Mouse (Mus musculus) lung, adult 18-20 months (tissue): ENCODE measurements at regions not wholly inside any gene's neighbourhood (a gene's known extent, or its start where the extent isn't known, plus 50 kb on each side); places are given as distances from the start of the nearest gene placed in this dataset.

ENCODE experiments used
- DNase-seq, 2 experiments: peaks; one replicate each; pipeline ENCODE4 v3.0.0; 2022; ENCODE audit warnings: mixed read lengths in 2 of 2

DNA sequence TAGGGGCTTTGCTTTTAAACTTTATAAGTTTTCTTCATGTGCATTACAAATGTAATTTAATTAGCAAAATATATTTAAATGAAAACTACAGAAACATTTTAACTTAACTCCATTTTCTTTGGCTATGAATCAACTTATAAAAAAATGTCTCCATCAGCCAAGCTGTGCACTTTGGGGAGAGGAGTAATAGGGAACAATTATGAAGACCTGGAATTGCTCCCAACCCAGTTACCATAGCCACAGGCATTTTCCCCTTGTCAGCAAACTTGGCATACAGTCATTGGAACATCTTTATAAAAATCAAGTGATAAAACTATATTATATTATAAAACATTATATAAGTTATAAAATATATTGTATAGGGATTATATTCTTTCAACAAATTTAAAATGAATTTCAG is 65.0 kb downstream of the Atxn7l3b start:
- no peak for DNase-seq

DNA sequence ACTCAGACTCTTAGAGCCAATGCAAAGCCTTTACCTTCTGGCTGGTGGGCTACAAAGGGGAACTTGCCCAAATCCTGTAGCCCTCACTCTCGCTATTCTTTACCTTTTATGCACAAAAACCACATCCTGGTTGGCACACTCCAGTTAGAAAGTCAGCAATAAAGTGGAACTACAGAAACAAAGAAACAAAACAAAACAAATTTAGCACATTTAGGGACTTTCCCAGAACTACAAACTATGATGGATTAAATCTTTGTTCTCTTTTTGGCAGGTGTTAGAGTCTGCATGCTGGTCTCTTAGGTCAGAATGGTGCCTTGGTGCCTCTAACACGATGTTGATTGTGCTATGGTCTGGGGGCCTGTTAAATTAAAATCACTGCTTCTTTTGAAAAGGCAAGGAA is 65.4 kb downstream of the Atxn7l3b start:
- no peak for DNase-seq

DNA sequence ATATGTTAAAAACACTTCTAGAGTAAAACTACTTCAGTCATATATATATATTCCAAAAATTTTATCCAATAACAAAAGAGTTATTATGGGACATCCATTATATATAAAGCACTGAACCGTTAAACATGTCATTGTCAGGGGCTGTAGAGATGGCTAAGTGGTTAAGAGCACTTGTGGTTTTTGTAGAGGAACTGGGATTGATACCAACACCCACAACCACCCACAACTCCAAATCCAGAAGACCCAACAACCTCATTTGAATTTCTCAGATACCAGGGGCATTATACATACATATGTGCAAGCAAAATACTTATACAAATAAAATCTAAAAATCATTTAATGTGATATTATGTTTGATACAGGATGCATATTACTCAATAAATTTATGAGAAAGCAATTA is 76.8 kb downstream of the Atxn7l3b start:
- DNase-seq: no peak

DNA sequence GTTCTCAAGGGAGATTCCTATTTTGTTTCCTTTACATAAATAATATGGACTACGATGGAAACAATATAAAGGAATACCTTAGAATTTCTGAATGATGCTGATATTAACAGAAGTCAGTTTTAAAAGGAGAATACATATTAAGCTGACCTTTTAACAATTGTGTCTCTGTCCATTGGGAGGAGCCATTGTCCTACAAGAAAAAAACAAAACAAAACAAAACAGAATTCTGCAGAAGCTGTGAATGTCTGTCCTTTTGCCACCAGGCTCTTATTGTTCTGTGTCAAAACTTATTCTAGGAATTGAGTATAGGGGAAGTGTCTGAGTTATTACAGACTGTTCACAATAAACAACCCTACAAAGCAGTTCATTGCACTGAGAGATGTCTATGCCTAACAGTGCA is 82.6 kb downstream of the Atxn7l3b start:
- DNase-seq: no peak

DNA sequence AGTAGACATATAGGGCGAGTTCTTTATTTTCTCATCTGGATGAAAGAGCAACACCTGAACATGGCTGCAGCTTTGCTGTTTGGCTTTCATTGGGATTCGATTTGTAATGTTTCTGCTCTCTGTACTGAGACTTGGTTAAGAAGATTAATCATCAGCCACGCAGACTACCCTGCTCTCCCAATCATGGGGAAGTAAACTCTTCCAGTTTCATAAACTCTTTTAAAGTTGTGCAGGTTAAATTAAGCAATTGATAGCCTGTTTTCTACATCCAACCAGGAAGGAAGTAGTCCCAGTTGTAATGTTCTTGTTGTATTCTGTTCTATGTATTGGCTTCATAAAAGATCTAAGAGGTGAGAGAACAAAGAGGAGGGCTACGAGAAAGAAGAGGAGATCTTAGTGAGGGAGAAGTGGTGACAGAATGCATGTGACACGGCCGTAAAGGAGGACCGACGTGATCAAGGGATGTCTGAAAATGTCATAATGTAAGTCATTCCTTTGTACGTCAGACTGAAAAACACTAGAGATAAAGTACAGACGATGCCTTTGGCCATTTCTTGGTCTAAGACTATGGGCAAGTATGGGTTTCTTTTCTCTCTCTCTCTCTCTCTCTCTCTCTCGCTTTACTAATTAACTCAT is 91.3 kb downstream of the Atxn7l3b start:
- DNase-seq: no peak

DNA sequence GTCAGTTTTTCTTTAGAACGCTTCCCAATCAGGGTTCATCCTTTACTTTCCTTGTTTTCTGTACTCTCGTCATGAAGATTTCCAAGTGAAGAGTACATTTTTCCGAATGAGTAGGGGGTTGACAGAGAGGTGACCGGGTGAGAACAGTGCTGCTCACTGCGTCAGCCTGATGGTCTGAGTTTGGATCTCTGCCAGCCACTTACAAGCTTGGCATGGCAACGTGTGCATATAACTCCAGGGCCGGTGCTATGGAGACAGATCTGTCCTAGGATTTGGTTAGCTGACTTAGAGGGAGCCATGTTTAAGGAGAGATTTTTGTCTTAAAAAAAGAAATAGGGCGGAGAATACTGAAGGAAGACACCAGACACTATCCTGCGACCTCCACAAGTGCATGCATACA is 92.8 kb downstream of the Atxn7l3b start:
- DNase-seq: no peak

DNA sequence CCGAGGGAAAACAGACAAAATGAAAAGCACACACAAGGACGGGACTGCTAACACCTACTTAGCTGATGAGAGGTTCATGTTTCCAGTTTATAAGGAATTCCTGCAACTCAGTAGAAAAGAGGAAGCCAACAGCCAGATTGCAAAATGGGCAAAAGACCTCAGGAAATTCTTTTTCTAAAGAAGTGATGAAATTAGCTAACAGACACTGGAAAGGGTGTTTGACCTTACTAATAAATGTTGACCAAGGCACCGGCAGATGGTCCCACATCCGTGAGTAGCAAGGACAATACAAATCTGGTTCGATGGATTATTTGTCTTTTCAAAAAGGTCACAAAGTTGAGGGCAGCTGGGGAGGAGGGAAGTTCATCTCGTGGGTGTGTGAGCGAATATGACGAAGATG is 93.3 kb downstream of the Atxn7l3b start:
- DNase-seq: no peak

DNA sequence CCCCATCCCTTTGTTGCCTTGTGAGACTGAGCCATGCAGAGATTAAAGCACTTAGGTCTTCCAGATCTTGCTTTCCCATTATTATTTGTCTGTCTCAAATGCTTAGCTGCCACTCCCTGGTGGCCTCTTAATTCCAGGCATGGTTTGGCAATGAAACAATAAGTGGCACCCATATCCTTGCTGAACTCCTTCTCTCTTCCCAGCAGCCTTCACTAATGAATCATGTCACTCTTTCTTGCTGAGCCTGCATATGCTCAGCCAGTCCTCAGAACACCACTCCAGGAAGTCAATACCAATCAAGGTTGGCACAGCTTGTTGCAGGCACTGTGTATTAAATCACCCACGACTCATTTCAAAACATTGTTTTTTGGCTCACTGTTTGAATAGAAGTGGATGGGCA is 118.6 kb downstream of the Atxn7l3b start:
- no peak for DNase-seq

DNA sequence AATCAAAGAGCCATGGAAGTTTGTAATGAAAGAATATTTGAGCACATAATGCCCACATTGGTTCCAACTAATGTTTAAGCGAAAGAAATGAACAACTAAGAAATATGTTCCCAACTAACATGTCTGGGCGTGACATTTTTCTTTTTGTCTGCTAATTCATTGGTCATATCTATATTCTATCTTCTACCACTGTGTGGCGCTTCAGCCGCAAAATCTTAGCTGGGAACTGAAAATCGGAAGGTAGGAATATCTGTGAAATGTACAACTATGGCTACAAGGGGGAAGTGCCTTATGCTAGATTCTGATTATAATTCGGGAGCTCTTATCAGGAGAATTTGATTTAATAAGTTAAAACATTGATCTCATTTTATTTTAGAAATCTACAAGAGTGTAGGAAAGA is 125.2 kb downstream of the Atxn7l3b start:
- DNase-seq: no peak

DNA sequence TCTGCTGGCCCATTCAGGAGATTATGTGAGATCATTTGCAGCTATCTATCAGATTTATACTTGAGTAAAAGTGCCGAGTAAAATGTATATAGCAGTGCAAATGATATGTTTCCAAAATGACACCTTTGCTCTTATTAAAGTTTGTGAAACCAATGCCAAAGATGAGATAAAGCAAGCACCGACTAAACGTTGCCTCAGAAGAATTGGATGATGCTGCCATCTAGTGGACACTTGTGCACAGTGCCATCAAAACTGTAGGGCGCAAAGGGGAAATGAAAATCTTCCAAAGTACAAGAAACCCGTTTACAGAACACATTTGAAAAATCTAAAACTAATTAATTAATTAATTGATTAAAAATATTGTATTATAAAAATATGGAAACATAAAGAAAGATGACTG is 127.2 kb downstream of the Atxn7l3b start:
- DNase-seq: peak in 1 of 2 experiments; percentile 3

DNA sequence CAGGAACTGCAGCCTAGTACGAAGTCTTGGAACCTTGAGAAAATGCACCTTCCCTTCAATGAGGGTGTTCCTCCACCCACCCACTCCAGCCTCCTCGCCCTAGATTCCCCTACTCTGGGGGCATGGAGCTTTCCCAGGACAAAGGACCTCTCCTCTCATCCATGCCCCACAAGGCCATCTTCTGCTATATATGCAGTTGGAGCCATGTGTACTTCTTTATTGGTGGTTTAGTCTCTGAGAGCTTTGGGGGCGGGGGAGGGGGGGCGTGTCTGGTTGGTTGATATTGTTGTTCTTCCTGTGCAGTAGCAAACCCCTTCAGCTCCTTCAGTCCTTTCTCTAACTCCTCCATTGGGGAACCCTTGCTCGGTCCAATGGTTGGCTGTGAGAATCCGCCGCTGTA is 130.2 kb downstream of the Atxn7l3b start:
- DNase-seq: no peak

DNA sequence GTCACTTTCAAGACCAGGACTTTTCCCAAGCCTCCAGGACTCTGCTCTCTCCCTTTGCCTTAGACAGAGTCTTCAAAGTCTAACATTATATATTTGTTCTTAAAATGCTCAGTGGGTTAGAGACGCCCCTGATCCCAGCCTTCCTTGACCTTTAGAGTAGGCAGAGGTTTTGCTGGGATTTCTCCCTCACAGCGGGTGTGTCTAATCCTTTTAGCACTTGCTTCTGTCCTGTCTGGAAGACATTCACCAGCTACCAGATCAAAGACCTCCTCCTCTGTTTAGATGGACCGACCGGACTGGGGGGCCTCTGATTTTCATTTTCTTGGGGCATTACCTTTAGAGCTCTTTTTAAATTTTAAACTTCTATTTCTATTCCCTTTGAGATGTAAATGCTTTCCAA is 130.7 kb downstream of the Atxn7l3b start:
- DNase-seq: no peak

DNA sequence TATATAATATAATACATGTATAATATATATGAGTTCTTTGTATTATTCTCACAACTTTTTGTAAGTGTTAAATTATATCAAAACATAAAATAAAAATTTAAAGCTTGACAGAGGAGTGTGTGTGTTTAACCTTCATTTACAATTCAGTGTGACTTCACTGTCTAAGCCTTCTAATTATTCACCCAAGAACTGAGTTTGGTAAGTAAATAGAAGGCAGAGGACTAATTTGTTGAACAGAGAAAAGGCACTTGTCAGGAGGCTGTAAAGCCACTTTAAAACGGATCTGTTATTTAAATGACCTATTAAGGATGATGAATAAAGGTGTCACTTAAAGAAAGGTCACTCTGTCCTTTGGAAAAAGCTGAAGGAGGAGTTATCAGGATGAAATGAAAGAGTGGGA is 132.9 kb downstream of the Atxn7l3b start:
- DNase-seq: no peak

DNA sequence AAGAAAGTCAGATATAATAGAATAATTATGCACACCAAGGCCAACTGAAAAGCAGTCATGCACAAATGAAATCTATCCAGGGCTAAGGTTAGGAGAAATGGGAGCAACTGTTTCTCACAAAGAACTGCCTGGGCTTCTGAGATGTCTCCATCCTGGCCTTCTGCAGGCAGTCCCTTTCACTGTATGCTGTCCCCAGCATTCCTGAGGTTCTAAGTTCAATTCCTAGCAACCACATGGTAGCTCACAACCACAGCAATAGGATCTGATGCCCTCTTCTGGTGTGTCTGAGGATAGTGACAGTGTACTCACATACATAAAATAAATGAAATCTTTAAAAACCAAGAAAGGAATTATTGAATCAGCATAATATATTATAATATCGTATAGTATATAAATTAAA is 133.3 kb downstream of the Atxn7l3b start:
- no peak for DNase-seq

DNA sequence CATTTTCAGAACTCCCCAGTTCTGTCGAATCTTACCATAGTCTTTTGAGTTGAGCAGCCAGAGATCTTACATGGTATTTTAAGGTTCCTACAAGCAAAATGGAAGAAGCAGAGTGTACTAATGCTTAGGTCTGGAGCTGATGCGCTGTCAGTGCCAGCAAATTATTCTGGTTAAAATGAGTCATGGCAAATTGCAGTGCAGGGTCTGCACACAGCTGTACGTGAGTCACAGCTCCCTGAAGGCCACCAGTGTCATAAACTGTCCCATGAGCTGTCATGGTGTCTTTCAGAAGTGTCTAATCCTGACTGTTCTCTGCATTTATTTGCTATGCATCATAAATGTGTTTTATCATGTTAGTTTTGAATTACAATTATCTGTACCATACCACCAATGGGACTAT is 140.6 kb downstream of the Atxn7l3b start:
- no peak for DNase-seq

DNA sequence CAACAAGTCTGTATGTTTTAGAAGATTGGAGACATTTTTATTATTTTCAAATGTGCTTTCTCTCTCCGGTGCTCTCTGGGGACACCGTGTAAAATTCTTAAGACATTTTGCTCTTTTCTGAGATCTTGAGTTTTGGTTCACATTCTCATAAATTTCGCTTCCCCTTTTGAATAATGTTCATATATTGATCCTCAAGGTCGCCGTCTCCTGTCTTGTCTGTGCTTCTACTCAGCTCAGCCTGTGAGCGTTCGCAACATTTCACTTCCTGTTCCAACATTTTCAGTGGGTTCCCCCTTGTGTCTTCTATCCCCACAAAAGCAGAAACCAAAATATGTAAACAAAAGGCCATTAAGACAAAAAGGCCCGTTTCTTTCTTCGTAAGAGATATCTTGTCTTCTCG is 154.5 kb downstream of the Atxn7l3b start:
- DNase-seq: no peak

DNA sequence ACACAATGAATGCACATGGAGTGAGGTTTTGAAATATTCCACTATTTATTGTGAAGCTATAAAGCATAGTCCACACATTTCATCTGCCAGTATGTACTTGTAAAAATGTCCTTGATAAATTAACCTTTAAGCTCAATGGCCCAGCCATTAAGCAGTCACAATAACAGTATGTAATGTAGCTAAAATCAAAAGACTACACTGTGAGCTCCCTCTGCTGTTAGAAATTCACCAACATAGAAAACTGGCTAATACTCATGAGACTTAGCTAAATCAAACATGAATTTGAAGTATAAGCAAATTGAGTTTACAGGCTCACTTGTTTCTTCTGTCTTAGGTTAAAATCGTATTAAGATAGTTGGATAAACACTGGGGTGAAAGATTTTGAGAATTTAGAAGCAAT is 182.1 kb downstream of the Atxn7l3b start:
- DNase-seq: no peak

DNA sequence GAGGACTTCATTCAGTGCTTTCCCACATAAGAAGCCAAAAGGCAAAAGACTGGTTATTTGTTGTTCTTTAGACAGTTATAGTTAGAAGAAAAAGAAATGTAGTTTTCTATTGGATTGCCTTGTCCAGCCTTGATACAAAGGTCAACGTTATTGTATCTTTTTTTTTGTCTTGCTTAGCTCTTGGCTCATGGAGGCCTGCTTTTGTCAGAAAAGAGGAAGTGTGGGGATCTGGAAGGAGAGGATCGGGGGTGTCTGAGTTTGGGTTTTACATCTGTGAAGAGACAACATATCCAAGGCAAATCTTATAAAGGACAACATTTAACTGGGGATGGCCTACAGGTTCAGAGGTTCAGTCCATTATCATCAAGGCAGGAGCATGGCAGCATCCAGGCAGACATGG is 185.3 kb downstream of the Atxn7l3b start:
- DNase-seq: no peak

DNA sequence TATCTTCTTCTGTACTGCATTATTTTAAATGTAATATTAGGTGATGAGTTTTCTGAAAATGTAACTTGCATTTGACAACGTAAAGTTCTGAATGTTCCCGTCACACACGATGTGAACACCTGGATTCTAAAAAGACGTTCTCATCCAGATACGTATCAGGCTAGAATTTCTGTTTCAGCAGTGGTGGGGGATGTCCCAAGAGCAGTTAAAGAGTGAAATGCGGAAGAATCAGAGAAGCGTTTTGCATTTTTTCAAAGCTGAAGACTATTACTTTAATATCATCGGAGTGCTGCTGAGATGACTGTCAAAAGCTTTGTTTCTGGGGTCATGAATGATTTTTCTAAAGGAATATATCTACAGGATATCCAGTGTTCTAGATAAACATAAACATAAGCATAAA is 186.7 kb downstream of the Atxn7l3b start:
- DNase-seq: no peak
